9 mouse cellular contexts compared by ENCODE assay signal in genomic region chr4:49197125-49197747, GRCm38 (mm10).
DNase-seq lines count a peak whose midpoint lies in the region; ATAC-seq and TF ChIP-seq lines count a peak whose summit lies in the region.
"Had no signal": no experiment of that assay in that cellular context is flagged by ENCODE, and none has a peak within 500 bp of the region (broad histone marks: within the 10 kb centered on the region; RNA-seq: fewer than 3 reads in every experiment).

No protein-coding gene starts in this region.

- no peaks in the 10 kb centered on the region for H3K4me1 ChIP-seq in MEL (ENCODE audit: control insufficient read depth in 1 of 2, insufficient read depth in 2 of 2, low read length in 2 of 2)
- peaks cover 7% of the 10 kb centered on the region; the same call in 1 of the 2 replicates for H3K4me1 ChIP-seq in lung, embryonic 16.5 days (replicated peaks; ENCODE audit: control insufficient read depth, insufficient read depth, low read length)
- H3K4me1 ChIP-seq: limb, embryonic 13.5 days had no signal

- peak; percentile 80 for ATAC-seq in cerebellum, adult (ENCODE audit: insufficient number of reproducible peaks, low FRiP score, low TSS enrichment)
- ATAC-seq in lung, embryonic 16.5 days (ENCODE audit: low read depth), result peak; percentile 79
- no peak for ATAC-seq in megakaryocyte, adult 5-6 weeks (ENCODE audit: poor library complexity, severe bottlenecking)

- no peak for TF ChIP-seq EP300 in MEL (IDR thresholded peaks at IDR 0.05; ENCODE audit: low read depth in 1 of 2, low read length in 2 of 2)

- 28% methylated on average over 8 of the region's 8 CpGs for WGBS in lung, embryonic 16.5 days

- no peaks in the 10 kb centered on the region for H3K27me3 ChIP-seq in MEL (ENCODE audit: control insufficient read depth in 1 of 2, insufficient read depth in 2 of 2, low read length in 2 of 2)
- H3K27me3 ChIP-seq in lung, embryonic 16.5 days (ENCODE audit: control insufficient read depth, insufficient read depth, low read depth, low read length), result no peaks in the 10 kb centered on the region
- H3K27me3 ChIP-seq: limb, embryonic 13.5 days had no signal

- intact Hi-C loops in left cerebral cortex, postnatal 4 days (cut with DNase I), result no loop called here

- H3K27ac ChIP-seq in MEL (ENCODE audit: control insufficient read depth, low read depth, low read length), result no peak overlapping the region
- no peak overlapping the region for H3K27ac ChIP-seq in lung, embryonic 16.5 days (ENCODE audit: low read length)
- H3K27ac ChIP-seq: limb, embryonic 13.5 days had no signal

- H3K36me3 ChIP-seq in MEL (ENCODE audit: control insufficient read depth in 1 of 2, insufficient read depth in 2 of 2, low read length in 2 of 2), result no peaks in the 10 kb centered on the region
- no peaks in the 10 kb centered on the region for H3K36me3 ChIP-seq in lung, embryonic 16.5 days (ENCODE audit: control insufficient read depth, insufficient read depth, low read length)
- H3K36me3 ChIP-seq: limb, embryonic 13.5 days had no signal

- no peak overlapping the region for H3K4me3 ChIP-seq in MEL (ENCODE audit: control insufficient read depth in 1 of 2, insufficient read depth in 1 of 2, low read depth in 2 of 2, low read length in 2 of 2)
- H3K4me3 ChIP-seq in lung, embryonic 16.5 days (ENCODE audit: low read length), result no peak overlapping the region
- H3K4me3 ChIP-seq: limb, embryonic 13.5 days had no signal

- no peak for TF ChIP-seq CTCF in MEL (IDR thresholded peaks at IDR 0.05 in 2 of 3, conservative IDR thresholded peaks at IDR 0.05 in 1 of 3; ENCODE audit: control insufficient read depth in 1 of 3, insufficient read depth in 1 of 3, low read depth in 2 of 3, low read length in 3 of 3, poor library complexity in 1 of 3, severe bottlenecking in 1 of 3)

- H3K79me2 ChIP-seq in MEL (ENCODE audit: control insufficient read depth, insufficient read depth, low read length, poor library complexity), result no peaks in the 10 kb centered on the region

- H3K9me3 ChIP-seq in MEL (replicated peaks; ENCODE audit: insufficient read depth, low read length), result no peaks in the 10 kb centered on the region
- no peaks in the 10 kb centered on the region for H3K9me3 ChIP-seq in lung, embryonic 16.5 days (ENCODE audit: control insufficient read depth, low read length)
- H3K9me3 ChIP-seq: limb, embryonic 13.5 days had no signal

- H3K4me2 ChIP-seq in lung, embryonic 16.5 days (ENCODE audit: low read depth, low read length), result no peak overlapping the region
- H3K4me2 ChIP-seq: limb, embryonic 13.5 days had no signal

- peak; percentile 87 for DNase-seq in left cerebral cortex, postnatal 4 days
- no peak for DNase-seq in left cerebral cortex, adult 18-20 months (ENCODE audit: low spot score in 2 of 2)
- DNase-seq in MEL (ENCODE audit: low read depth, low spot score), result peak; percentile 6
- no peak for DNase-seq in adrenal gland, adult 18-20 months (ENCODE audit: low spot score in 2 of 2)
- DNase-seq: adrenal gland, postnatal 14 days had no signal

- H3K9ac ChIP-seq in MEL (ENCODE audit: control insufficient read depth, low read depth, low read length, poor library complexity, severe bottlenecking), result no peak overlapping the region
- no peak overlapping the region for H3K9ac ChIP-seq in lung, embryonic 16.5 days (ENCODE audit: low read length)
- H3K9ac ChIP-seq: limb, embryonic 13.5 days had no signal

- TF ChIP-seq POLR2A in MEL (IDR thresholded peaks at IDR 0.05; ENCODE audit: control insufficient read depth in 1 of 2, insufficient read depth in 1 of 2, low read depth in 1 of 2, low read length in 2 of 2, poor library complexity in 1 of 2), result no peak

- TF ChIP-seq RAD21 in MEL (IDR thresholded peaks at IDR 0.05; ENCODE audit: low read depth, low read length), result no peak

TF ChIP-seq in MEL, 35 proteins besides CTCF, POLR2A, EP300 and RAD21:
- no peak for TF ChIP-seq TCF12 (IDR thresholded peaks at IDR 0.05; ENCODE audit: low read depth, low read length)

Comparison
In these comparisons a context has a peak if more than half of its experiments do, and no peak if none do; other contexts are left out.
1. DNase-seq: peak in left cerebral cortex, postnatal 4 days (single experiment) and MEL (single experiment); none in left cerebral cortex, adult 18-20 months (0 of 2) and adrenal gland, adult 18-20 months (0 of 2).